Mouse (Mus musculus) stomach, embryonic 15.5 days (tissue): ENCODE measurements around the gene Dus3l. TPM values are rescaled to one million over a fixed set of nuclear protein-coding genes. Genes with fewer than 3 reads are reported as not detected.

Experiments used
- ATAC-seq: fragments of 200-750 bp; cut with Nextera tagmentation; 2 replicates; pipeline ENCODE4 v1.8.0; 2017; ENCODE audit warnings: low read depth, moderate number of reproducible peaks, moderate TSS enrichment; ENCODE audit not compliant: insufficient read depth, low FRiP score
- H3K27ac ChIP-seq: fragments of 300-500 bp; sonication (generic); 2 replicates; pipeline ENCODE4 v1.5.1; 2015; ENCODE audit warnings: mild to moderate bottlenecking, inconsistent platforms
- H3K27me3 ChIP-seq: fragments of 300-500 bp; sonication (generic); replicated peaks from 2 replicates; pipeline ENCODE4 v1.6.1; 2015; ENCODE audit warnings: inconsistent platforms
- H3K36me3 ChIP-seq: fragments of 300-500 bp; sonication (generic); 2 replicates; pipeline ENCODE4 v1.6.1; 2015; ENCODE audit warnings: inconsistent platforms
- H3K4me1 ChIP-seq: fragments of 300-500 bp; sonication (generic); 2 replicates; pipeline ENCODE4 v1.6.1; 2015; ENCODE audit warnings: inconsistent platforms
- H3K4me2 ChIP-seq: fragments of 300-500 bp; sonication (generic); 2 replicates; pipeline ENCODE4 v1.6.1; 2015; ENCODE audit warnings: mild to moderate bottlenecking, inconsistent platforms
- H3K4me3 ChIP-seq: fragments of 300-500 bp; sonication (generic); replicated peaks from 2 replicates; pipeline ENCODE4 v1.5.1; 2015; ENCODE audit warnings: inconsistent platforms
- H3K9ac ChIP-seq: fragments of 300-500 bp; sonication (generic); 2 replicates; pipeline ENCODE4 v1.6.1; 2015; ENCODE audit warnings: inconsistent platforms
- H3K9me3 ChIP-seq: fragments of 300-500 bp; sonication (generic); 2 replicates; pipeline ENCODE4 v1.6.1; 2016; ENCODE audit warnings: inconsistent platforms
- WGBS: fragments of 180-500 bp; shearing (Covaris S2); methylation state at CpG from one replicate; pipeline ENCODE4 v1.1.7; 2015; 5-methylcytosine and 5-hydroxymethylcytosine counted together
- polyA plus RNA-seq: library from polyadenylated mRNA; unstranded; fragments of >200 nt; fragmentation: Nextera tagmentation; extraction: Ambion mirVana; gene quantifications from 2 replicates; pipeline ENCODE4 v1.2.1, GENCODE M21; 2015

The Dus3l gene
- polyA plus RNA-seq, 1 experiment from 2014 or later = 40.1 TPM

DNA sequence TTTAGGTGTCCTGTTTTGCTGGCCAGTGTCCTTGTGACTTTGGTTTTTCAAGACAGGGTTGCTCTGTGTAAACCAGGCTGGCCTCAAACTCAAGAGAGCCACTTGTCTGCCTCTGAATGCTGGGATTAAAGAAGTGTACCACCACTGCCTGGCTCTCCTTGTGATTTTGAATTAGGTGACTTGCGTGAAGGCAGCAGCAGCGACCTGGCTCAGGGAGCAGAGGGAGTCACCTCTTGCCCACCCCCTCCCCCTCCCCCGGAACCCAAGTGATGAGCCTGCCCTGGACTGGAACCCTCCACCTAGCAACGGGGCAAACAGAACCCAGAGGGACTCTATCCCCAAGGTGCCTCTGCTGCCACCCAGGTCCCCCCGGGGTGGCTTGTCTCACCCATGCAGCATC is 5.4 kb downstream of the Dus3l start, which contains the start of gene Prr22:
TSS of gene Prr22 (plus strand) at position 301 of the 400 bp plus-strand sequence.
- ATAC-seq = no peak
- no peak within 1 kb of the TSS for H3K9ac ChIP-seq
- peaks cover 5% of the 10 kb centered on the region for H3K4me1 ChIP-seq
- peaks cover 37% of the 10 kb centered on the region for H3K36me3 ChIP-seq
- no peak within 1 kb of the TSS for H3K27ac ChIP-seq
- 89% methylated on average over 5 of the region's 5 CpGs for WGBS
- H3K4me2 ChIP-seq = no peak within 1 kb of the TSS
- H3K9me3 ChIP-seq = no peaks in the 10 kb centered on the region
- H3K4me3 ChIP-seq = no peak within 1 kb of the TSS
- H3K27me3 ChIP-seq = no peaks in the 10 kb centered on the region

- peaks cover 11% of the 10 kb centered on the region; the same call in 1 of the 2 replicates for H3K4me1 ChIP-seq
- H3K9me3 ChIP-seq = no peaks in the 10 kb centered on the region
- H3K4me3 ChIP-seq = no peak overlapping the region
- H3K36me3 ChIP-seq = 0 out of 2 replicates have a peak, but pooled peaks cover 9% of the 10 kb centered on the region
- no peak overlapping the region for H3K4me2 ChIP-seq
- no peaks in the 10 kb centered on the region for H3K27me3 ChIP-seq
- no peak for ATAC-seq
- no peak overlapping the region for H3K27ac ChIP-seq
- 92% methylated on average over 11 of the region's 11 CpGs for WGBS
- H3K9ac ChIP-seq = no peak overlapping the region
Observed at GRCm38 (mm10) chr17:56777568-56777967, 13.0 kb downstream of the Dus3l start.

DNA sequence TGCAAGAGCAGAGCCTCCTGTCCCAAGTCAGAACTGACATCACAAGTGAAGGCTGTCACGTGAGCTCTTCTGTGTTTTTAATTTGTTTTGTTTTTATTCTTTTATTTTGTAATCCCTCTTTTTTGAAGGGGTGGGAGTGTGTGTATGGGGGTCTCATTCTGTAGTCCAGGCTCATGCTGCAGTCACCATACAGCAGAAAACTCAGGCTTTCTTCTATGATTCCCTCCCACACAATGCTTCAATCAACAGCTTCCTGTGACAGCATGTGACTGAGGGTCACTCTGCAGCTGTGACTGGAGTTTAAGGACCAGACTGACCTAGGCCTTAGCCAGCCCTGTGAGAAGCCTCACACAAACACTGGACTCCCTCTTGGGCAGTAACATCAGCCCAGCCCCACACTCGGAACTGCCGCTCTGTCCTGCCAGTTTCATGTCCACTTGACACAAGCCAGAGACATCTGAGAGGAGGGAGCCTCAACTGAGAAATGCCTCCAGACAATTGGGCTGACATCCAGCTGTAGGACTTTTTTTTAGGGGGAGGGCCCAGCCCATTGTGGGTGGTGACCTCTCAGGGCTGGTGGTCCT is 14.3 kb downstream of the Dus3l start:
- H3K4me2 ChIP-seq = no peak overlapping the region
- H3K4me1 ChIP-seq = peaks cover 11% of the 10 kb centered on the region; the same call in 1 of the 2 replicates
- H3K27ac ChIP-seq = peak overlapping the region; percentile 9
- H3K36me3 ChIP-seq = 0 out of 2 replicates have a peak, but pooled peaks cover 9% of the 10 kb centered on the region
- WGBS = 38% methylated on average over 3 of the region's 3 CpGs
- H3K27me3 ChIP-seq = no peaks in the 10 kb centered on the region
- H3K9me3 ChIP-seq = no peaks in the 10 kb centered on the region
- no peak overlapping the region for H3K9ac ChIP-seq
- peak; percentile 59; the same call in 1 of the 2 replicates for ATAC-seq
- H3K4me3 ChIP-seq = no peak overlapping the region

- ATAC-seq = no peak
- WGBS = 59% methylated on average over 13 of the region's 13 CpGs
Observed at GRCm38 (mm10) chr17:56780291-56780978, 15.9 kb downstream of the Dus3l start.

DNA sequence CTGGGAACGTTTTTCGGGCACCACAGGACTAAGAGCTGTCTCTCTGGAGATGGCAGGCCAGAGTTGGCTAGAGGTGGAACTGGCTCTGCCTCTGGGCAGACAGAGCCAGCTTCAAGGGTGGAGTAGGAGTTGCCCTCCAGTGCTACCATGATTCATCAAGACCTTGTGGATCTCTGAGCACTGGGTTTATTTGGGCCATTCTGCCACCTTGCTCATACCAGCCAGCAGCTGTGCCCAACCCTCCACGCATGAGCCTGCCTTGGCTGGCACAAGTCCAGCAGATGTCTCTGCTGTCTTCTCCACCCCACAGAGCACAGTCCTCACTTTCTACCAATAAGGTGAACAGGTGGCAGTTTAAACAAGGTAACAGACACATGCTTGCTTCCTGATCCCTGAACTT is 24.3 kb downstream of the Dus3l start:
- no peaks in the 10 kb centered on the region for H3K36me3 ChIP-seq

More at GRCm38 (mm10) chr17:56780291-56780978, 15.9 kb downstream of the Dus3l start:
- H3K4me1 ChIP-seq = peaks cover 11% of the 10 kb centered on the region; the same call in 1 of the 2 replicates
- H3K4me2 ChIP-seq = no peak overlapping the region
- no peaks in the 10 kb centered on the region for H3K27me3 ChIP-seq
- 0 out of 2 replicates have a peak, but pooled peaks cover 9% of the 10 kb centered on the region for H3K36me3 ChIP-seq
- H3K9ac ChIP-seq = no peak overlapping the region
- no peaks in the 10 kb centered on the region for H3K9me3 ChIP-seq
- H3K27ac ChIP-seq = no peak overlapping the region
- no peak overlapping the region for H3K4me3 ChIP-seq

GRCm38 (mm10) chr17:56789286-56789685 is 24.7 kb downstream of the Dus3l start:
- no peak for ATAC-seq
- H3K27me3 ChIP-seq = no peaks in the 10 kb centered on the region
- H3K4me2 ChIP-seq = no peak overlapping the region
- no peaks in the 10 kb centered on the region for H3K4me1 ChIP-seq
- no peak overlapping the region for H3K27ac ChIP-seq
- no peaks in the 10 kb centered on the region for H3K9me3 ChIP-seq
- 85% methylated on average over 6 of the region's 6 CpGs for WGBS
- no peak overlapping the region for H3K9ac ChIP-seq
- H3K4me3 ChIP-seq = no peak overlapping the region
- no peaks in the 10 kb centered on the region for H3K36me3 ChIP-seq

More for the DNA sequence above, 24.3 kb downstream of the Dus3l start:
- H3K4me2 ChIP-seq = no peak overlapping the region
- no peak overlapping the region for H3K4me3 ChIP-seq
- no peak overlapping the region for H3K9ac ChIP-seq
- no peak for ATAC-seq
- H3K4me1 ChIP-seq = no peaks in the 10 kb centered on the region
- H3K9me3 ChIP-seq = no peaks in the 10 kb centered on the region
- H3K27ac ChIP-seq = no peak overlapping the region
- 62% methylated on average over 3 of the region's 3 CpGs for WGBS
- no peaks in the 10 kb centered on the region for H3K27me3 ChIP-seq

- WGBS = 82% methylated on average over 3 of the region's 3 CpGs
Observed at GRCm38 (mm10) chr17:56792588-56792987, 28.0 kb downstream of the Dus3l start.

GRCm38 (mm10) chr17:56793614-56794319 is 29.2 kb downstream of the Dus3l start:
- Histone ChIP-seq H3K4me2 (no peak overlapping the region), H3K36me3 (no peaks in the 10 kb centered on the region), H3K4me1 (no peaks in the 10 kb centered on the region), H3K9ac (no peak overlapping the region), H3K27ac (no peak overlapping the region), H3K9me3 (no peaks in the 10 kb centered on the region), H3K4me3 (no peak overlapping the region), H3K27me3 (no peaks in the 10 kb centered on the region)
- WGBS = 65% methylated on average over 6 of the region's 6 CpGs
- peak; percentile 82; the same call in 1 of the 2 replicates for ATAC-seq

More at GRCm38 (mm10) chr17:56792588-56792987, 28.0 kb downstream of the Dus3l start:
- no peaks in the 10 kb centered on the region for H3K4me1 ChIP-seq
- no peak overlapping the region for H3K9ac ChIP-seq
- H3K27ac ChIP-seq = no peak overlapping the region
- no peak for ATAC-seq
- no peaks in the 10 kb centered on the region for H3K27me3 ChIP-seq
- no peak overlapping the region for H3K4me3 ChIP-seq
- H3K9me3 ChIP-seq = no peaks in the 10 kb centered on the region
- no peak overlapping the region for H3K4me2 ChIP-seq
- no peaks in the 10 kb centered on the region for H3K36me3 ChIP-seq

GRCm38 (mm10) chr17:56799276-56799675 is 34.7 kb downstream of the Dus3l start:
- H3K4me1 ChIP-seq = no peaks in the 10 kb centered on the region
- H3K27me3 ChIP-seq = no peaks in the 10 kb centered on the region
- 84% methylated on average over 3 of the region's 3 CpGs for WGBS

GRCm38 (mm10) chr17:56802065-56802464 is 37.5 kb downstream of the Dus3l start:
- 74% methylated on average over 8 of the region's 8 CpGs for WGBS
- H3K4me2 ChIP-seq = no peak overlapping the region
- H3K4me3 ChIP-seq = no peak overlapping the region
- H3K9me3 ChIP-seq = no peaks in the 10 kb centered on the region
- H3K27ac ChIP-seq = no peak overlapping the region
- peaks cover 3% of the 10 kb centered on the region; the same call in 1 of the 2 replicates for H3K4me1 ChIP-seq
- H3K36me3 ChIP-seq = peaks cover 6% of the 10 kb centered on the region; the same call in 1 of the 2 replicates
- H3K9ac ChIP-seq = no peak overlapping the region
- no peak for ATAC-seq
- no peaks in the 10 kb centered on the region for H3K27me3 ChIP-seq

More at GRCm38 (mm10) chr17:56799276-56799675, 34.7 kb downstream of the Dus3l start:
- Histone ChIP-seq H3K27ac (no peak overlapping the region), H3K4me2 (no peak overlapping the region), H3K36me3 (peaks cover 6% of the 10 kb centered on the region; the same call in 1 of the 2 replicates), H3K4me3 (no peak overlapping the region), H3K9ac (no peak overlapping the region), H3K9me3 (no peaks in the 10 kb centered on the region)
- no peak for ATAC-seq

GRCm38 (mm10) chr17:56804952-56805351 is 40.4 kb downstream of the Dus3l start:
- Histone ChIP-seq H3K4me3 (no peak overlapping the region), H3K9ac (no peak overlapping the region), H3K27ac (no peak overlapping the region), H3K4me2 (no peak overlapping the region), H3K36me3 (peaks cover 6% of the 10 kb centered on the region; the same call in 1 of the 2 replicates), H3K9me3 (no peaks in the 10 kb centered on the region), H3K4me1 (peaks cover 9% of the 10 kb centered on the region), H3K27me3 (no peaks in the 10 kb centered on the region)
- 71% methylated on average over 5 of the region's 5 CpGs for WGBS
- no peak for ATAC-seq
